Mouse (Mus musculus) forebrain, embryonic 12.5 days (tissue): ENCODE measurements around the gene Sgpp1. TPM values are rescaled to one million over a fixed set of nuclear protein-coding genes. Genes with fewer than 3 reads are reported as not detected.
A peak's percentile ranks its signal among the peaks of the same experiment; 100 is the strongest.

ENCODE experiments used
- ATAC-seq: fragments of 200-750 bp; cut with Nextera tagmentation; 2 replicates; pipeline ENCODE4 v1.8.0; 2017; ENCODE audit warnings: moderate TSS enrichment; ENCODE audit not compliant: low FRiP score
- H3K27ac ChIP-seq: fragments of 300-500 bp; sonication (generic); 2 replicates; pipeline ENCODE4 v1.5.1; 2016; ENCODE audit warnings: mild to moderate bottlenecking
- H3K27me3 ChIP-seq: fragments of 300-500 bp; sonication (generic); 2 replicates; pipeline ENCODE4 v1.6.1; 2016; ENCODE audit warnings: mild to moderate bottlenecking
- H3K36me3 ChIP-seq: fragments of 300-500 bp; sonication (generic); replicated peaks from 2 replicates; pipeline ENCODE4 v1.6.1; 2016; ENCODE audit warnings: mild to moderate bottlenecking
- H3K4me1 ChIP-seq: fragments of 300-500 bp; sonication (generic); 2 replicates; pipeline ENCODE4 v1.6.1; 2016
- H3K4me2 ChIP-seq: fragments of 300-500 bp; sonication (generic); 2 replicates; pipeline ENCODE4 v1.6.1; 2016; ENCODE audit warnings: mild to moderate bottlenecking, moderate library complexity
- H3K4me3 ChIP-seq: fragments of 300-500 bp; sonication (generic); replicated peaks from 2 replicates; pipeline ENCODE4 v1.5.1; 2016; ENCODE audit warnings: mild to moderate bottlenecking
- H3K9ac ChIP-seq: fragments of 300-500 bp; sonication (generic); 2 replicates; pipeline ENCODE4 v1.6.1; 2016; ENCODE audit warnings: mild to moderate bottlenecking
- H3K9me3 ChIP-seq: fragments of 300-500 bp; sonication (generic); 2 replicates; pipeline ENCODE4 v1.6.1; 2016
- WGBS: fragments of 180-500 bp; shearing (Covaris S2); methylation state at CpG from one replicate; pipeline ENCODE4 v1.1.7; 2016; 5-methylcytosine and 5-hydroxymethylcytosine counted together
- polyA plus RNA-seq: library from polyadenylated mRNA; unstranded; fragments of >200 nt; fragmentation: Nextera tagmentation; extraction: Ambion mirVana; gene quantifications from 2 replicates; pipeline ENCODE4 v1.2.1, GENCODE M21; 2016

Sgpp1 gene
- polyA plus RNA-seq, 1 experiment from 2014 or later = 11.6 TPM

- Histone ChIP-seq H3K4me1 (no peaks in the 10 kb centered on the region), H3K27ac (no peak overlapping the region), H3K27me3 (no peaks in the 10 kb centered on the region), H3K36me3 (no peaks in the 10 kb centered on the region), H3K4me2 (no peak overlapping the region), H3K9ac (no peak overlapping the region), H3K9me3 (no peaks in the 10 kb centered on the region), H3K4me3 (no peak overlapping the region)
- ATAC-seq = no peak
- 73% methylated on average over 4 of the region's 4 CpGs for WGBS
Observed at GRCm38 (mm10) chr12:75748574-75748973, 13.0 kb upstream of the Sgpp1 start.

- Histone ChIP-seq H3K4me2 (no peak overlapping the region), H3K27me3 (no peaks in the 10 kb centered on the region; the same call in 1 of the 2 replicates), H3K27ac (no peak overlapping the region), H3K9ac (no peak overlapping the region), H3K4me1 (no peaks in the 10 kb centered on the region), H3K9me3 (no peaks in the 10 kb centered on the region), H3K36me3 (no peaks in the 10 kb centered on the region), H3K4me3 (no peak overlapping the region)
- no peak for ATAC-seq
- WGBS = 88% methylated on average over 14 of the region's 14 CpGs
Observed at GRCm38 (mm10) chr12:75745697-75746290, 10.3 kb upstream of the Sgpp1 start.

GRCm38 (mm10) chr12:75742101-75742500 lies 6.6 kb upstream of the Sgpp1 start:
- H3K9ac ChIP-seq = no peak overlapping the region
- no peak overlapping the region for H3K27ac ChIP-seq
- no peak overlapping the region for H3K4me3 ChIP-seq
- ATAC-seq = no peak
- H3K4me1 ChIP-seq = no peaks in the 10 kb centered on the region
- 81% methylated on average over 5 of the region's 5 CpGs for WGBS
- no peaks in the 10 kb centered on the region for H3K9me3 ChIP-seq
- H3K27me3 ChIP-seq = peaks cover under 1% of the 10 kb centered on the region
- no peak overlapping the region for H3K4me2 ChIP-seq
- H3K36me3 ChIP-seq = no peaks in the 10 kb centered on the region

GRCm38 (mm10) chr12:75741273-75741672 lies 5.7 kb upstream of the Sgpp1 start:
- no peak for ATAC-seq

GRCm38 (mm10) chr12:75740451-75740850 lies 4.9 kb upstream of the Sgpp1 start:
- Histone ChIP-seq H3K27ac (no peak overlapping the region), H3K4me3 (no peak overlapping the region), H3K4me1 (peaks cover 2% of the 10 kb centered on the region; the same call in 1 of the 2 replicates), H3K4me2 (no peak overlapping the region), H3K36me3 (no peaks in the 10 kb centered on the region), H3K9me3 (no peaks in the 10 kb centered on the region), H3K9ac (no peak overlapping the region), H3K27me3 (peaks cover 7% of the 10 kb centered on the region)
- ATAC-seq = no peak
- WGBS = 69% methylated on average over 1 of the region's 1 CpGs

More at GRCm38 (mm10) chr12:75741273-75741672, 5.7 kb upstream of the Sgpp1 start:
- Histone ChIP-seq H3K4me2 (no peak overlapping the region), H3K4me3 (no peak overlapping the region), H3K9ac (no peak overlapping the region), H3K27me3 (peaks cover 7% of the 10 kb centered on the region), H3K4me1 (no peaks in the 10 kb centered on the region), H3K27ac (no peak overlapping the region), H3K36me3 (no peaks in the 10 kb centered on the region), H3K9me3 (no peaks in the 10 kb centered on the region)
- WGBS = 86% methylated on average over 2 of the region's 2 CpGs

GRCm38 (mm10) chr12:75739611-75740010 lies 4.1 kb upstream of the Sgpp1 start:
- no peak overlapping the region for H3K4me3 ChIP-seq
- H3K4me2 ChIP-seq = no peak overlapping the region
- H3K27me3 ChIP-seq = peaks cover 7% of the 10 kb centered on the region
- peaks cover 5% of the 10 kb centered on the region; the same call in 1 of the 2 replicates for H3K4me1 ChIP-seq
- no peak overlapping the region for H3K9ac ChIP-seq
- no peaks in the 10 kb centered on the region for H3K9me3 ChIP-seq
- no peak overlapping the region for H3K27ac ChIP-seq
- no peaks in the 10 kb centered on the region for H3K36me3 ChIP-seq
- no peak for ATAC-seq
- 45% methylated on average over 2 of the region's 2 CpGs for WGBS

GRCm38 (mm10) chr12:75736296-75736695 lies 767 bp upstream of the Sgpp1 start:
- Histone ChIP-seq H3K4me3 (no peak overlapping the region), H3K27ac (no peak overlapping the region), H3K4me2 (no peak overlapping the region; the same call in 1 of the 2 replicates), H3K27me3 (peaks cover 7% of the 10 kb centered on the region), H3K4me1 (peaks cover 23% of the 10 kb centered on the region), H3K9me3 (no peaks in the 10 kb centered on the region), H3K36me3 (no peaks in the 10 kb centered on the region), H3K9ac (no peak overlapping the region)
- 83% methylated on average over 4 of the region's 4 CpGs for WGBS
- no peak for ATAC-seq

- H3K27ac ChIP-seq = 0 out of 2 replicates have a peak overlapping the region, but pooled peaks have one; percentile 70
- no peaks in the 10 kb centered on the region for H3K36me3 ChIP-seq
- WGBS = 3% methylated on average over 17 of the region's 17 CpGs
- peak overlapping the region; percentile 80 for H3K9ac ChIP-seq
- peaks cover 23% of the 10 kb centered on the region for H3K4me1 ChIP-seq
- H3K27me3 ChIP-seq = peaks cover 7% of the 10 kb centered on the region
- peak; percentile 13 for ATAC-seq
- no peaks in the 10 kb centered on the region for H3K9me3 ChIP-seq
- peak overlapping the region; percentile 69 for H3K4me3 ChIP-seq
- H3K4me2 ChIP-seq = peak overlapping the region; percentile 94
Observed at GRCm38 (mm10) chr12:75734891-75735245, 661 bp downstream of the Sgpp1 start.

- ATAC-seq = no peak
- peak overlapping the region; percentile 80 for H3K9ac ChIP-seq
- no peaks in the 10 kb centered on the region for H3K36me3 ChIP-seq
- H3K27ac ChIP-seq = no peak overlapping the region
- peaks cover 23% of the 10 kb centered on the region for H3K4me1 ChIP-seq
- H3K27me3 ChIP-seq = peaks cover 7% of the 10 kb centered on the region
- 29% methylated on average over 10 of the region's 10 CpGs for WGBS
- peak overlapping the region; percentile 94 for H3K4me2 ChIP-seq
- H3K4me3 ChIP-seq = peak overlapping the region; percentile 69
- H3K9me3 ChIP-seq = no peaks in the 10 kb centered on the region
Observed at GRCm38 (mm10) chr12:75734167-75734566, 1.4 kb downstream of the Sgpp1 start.

- WGBS = 54% methylated on average over 7 of the region's 7 CpGs
- H3K36me3 ChIP-seq = peaks cover 3% of the 10 kb centered on the region
- no peaks in the 10 kb centered on the region for H3K9me3 ChIP-seq
- peak overlapping the region; percentile 94 for H3K4me2 ChIP-seq
- H3K4me1 ChIP-seq = peaks cover 23% of the 10 kb centered on the region
- 0 out of 2 replicates have a peak overlapping the region, but pooled peaks have one; percentile 25 for H3K9ac ChIP-seq
- no peak overlapping the region for H3K27ac ChIP-seq
- no peak for ATAC-seq
- peak overlapping the region; percentile 69 for H3K4me3 ChIP-seq
- peaks cover 7% of the 10 kb centered on the region for H3K27me3 ChIP-seq
Observed at GRCm38 (mm10) chr12:75733331-75734070, 2.0 kb downstream of the Sgpp1 start.

- Histone ChIP-seq H3K4me1 (peaks cover 23% of the 10 kb centered on the region), H3K4me3 (no peak overlapping the region), H3K27ac (no peak overlapping the region), H3K36me3 (peaks cover 7% of the 10 kb centered on the region), H3K9ac (no peak overlapping the region), H3K4me2 (no peak overlapping the region), H3K27me3 (peaks cover 5% of the 10 kb centered on the region), H3K9me3 (no peaks in the 10 kb centered on the region)
- ATAC-seq = no peak
- WGBS = 66% methylated on average over 6 of the region's 6 CpGs
Observed at GRCm38 (mm10) chr12:75731927-75732443, 3.5 kb downstream of the Sgpp1 start.

GRCm38 (mm10) chr12:75731508-75731907 lies 4.0 kb downstream of the Sgpp1 start:
- H3K9me3 ChIP-seq = no peaks in the 10 kb centered on the region
- no peak overlapping the region for H3K27ac ChIP-seq
- H3K4me1 ChIP-seq = peaks cover 23% of the 10 kb centered on the region
- H3K27me3 ChIP-seq = peaks cover under 1% of the 10 kb centered on the region; the same call in 1 of the 2 replicates
- no peak overlapping the region for H3K4me2 ChIP-seq
- peaks cover 7% of the 10 kb centered on the region for H3K36me3 ChIP-seq
- 97% methylated on average over 3 of the region's 3 CpGs for WGBS
- H3K4me3 ChIP-seq = no peak overlapping the region
- no peak overlapping the region for H3K9ac ChIP-seq
- no peak for ATAC-seq
